Mouse (Mus musculus): ENCODE data around the gene Lor. TPM values are rescaled to one million over a fixed set of nuclear protein-coding genes. Genes with fewer than 3 reads are reported as not detected.

Gene Lor
- polyA plus RNA-seq, 1 experiment: 233 TPM

DNA sequence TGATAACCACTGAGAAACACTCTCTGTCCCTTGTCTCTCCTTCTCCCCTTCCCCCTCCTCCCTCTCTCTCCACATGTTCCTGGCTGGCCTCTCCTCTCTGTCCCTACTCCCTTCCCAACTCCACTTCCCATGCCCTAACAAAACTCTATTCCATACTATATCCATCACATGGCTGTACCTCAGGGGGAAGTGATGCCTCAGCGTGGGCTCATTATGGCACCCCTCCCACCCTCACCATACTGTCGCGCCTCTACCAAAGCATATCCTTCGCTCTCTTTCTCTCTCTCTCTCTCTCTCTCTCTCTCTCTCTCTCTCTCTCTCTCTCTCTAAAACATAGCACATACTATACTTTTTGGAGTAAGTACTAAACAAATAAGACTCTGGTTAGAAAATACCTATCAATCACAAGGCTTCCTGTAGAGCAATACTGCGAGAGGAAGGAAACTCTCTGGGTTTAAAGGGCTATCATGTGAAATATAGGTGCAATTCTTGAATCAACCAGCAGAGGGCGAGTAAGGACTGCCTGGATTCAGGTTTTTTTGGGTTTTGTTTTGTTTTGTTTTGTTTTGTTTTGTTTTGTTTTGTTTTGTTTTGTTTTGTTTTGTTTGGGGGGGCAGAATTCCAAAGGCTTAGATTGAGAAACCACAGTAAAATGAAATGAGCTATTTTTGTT is 32.4 kb downstream of the Lor start:
- TF ChIP-seq CTCF (IDR thresholded peaks at IDR 0.05; ENCODE audit: insufficient read depth, low read length) (no peak), POLR2A (IDR thresholded peaks at IDR 0.05; ENCODE audit: borderline replicate concordance, extremely low read depth, low read depth, low read length) (no peak)
- WGBS: 51% methylated on average over 6 of the region's 6 CpGs
- DNase-seq: no peak
- Histone ChIP-seq H3K4me3 (replicated peaks; ENCODE audit: extremely low read depth, low read depth, low read length) (no peak overlapping the region), H3K4me1 (ENCODE audit: control insufficient read depth, insufficient read depth, low read length) (no peaks in the 10 kb centered on the region)

DNA sequence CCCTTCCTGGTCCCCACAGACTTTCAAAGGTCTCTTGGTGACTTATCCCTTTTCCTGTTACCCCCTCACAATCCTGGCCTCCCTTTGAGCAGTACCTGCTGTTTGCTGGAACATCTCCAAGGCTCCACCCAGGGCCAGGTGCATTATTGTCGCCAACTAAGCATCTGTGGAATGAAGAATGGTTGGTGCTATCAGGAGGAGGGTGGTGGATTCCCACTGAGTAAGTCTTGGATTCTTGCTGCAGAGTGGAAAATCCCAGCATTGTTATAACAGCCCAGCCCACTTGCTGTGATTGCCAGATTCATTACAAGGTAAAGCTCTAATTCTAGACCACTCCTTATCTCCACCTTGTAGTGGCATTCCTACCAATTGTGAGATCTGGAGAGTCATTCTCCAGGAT is 49.0 kb downstream of the Lor start:
- Histone ChIP-seq H3K4me3 (replicated peaks; ENCODE audit: extremely low read depth, low read depth, low read length) (no peak overlapping the region), H3K4me1 (ENCODE audit: control insufficient read depth, insufficient read depth, low read length) (no peaks in the 10 kb centered on the region)
- no peak for TF ChIP-seq POLR2A (IDR thresholded peaks at IDR 0.05; ENCODE audit: borderline replicate concordance, extremely low read depth, low read depth, low read length)
- TF ChIP-seq CTCF (IDR thresholded peaks at IDR 0.05; ENCODE audit: insufficient read depth, low read length): no peak
- WGBS: 45% methylated on average over 1 of the region's 1 CpGs
- DNase-seq: no peak

GRCm38 (mm10) chr3:92033203-92033602 is 49.7 kb downstream of the Lor start:
- no peak overlapping the region for H3K4me3 ChIP-seq (replicated peaks; ENCODE audit: extremely low read depth, low read depth, low read length)
- TF ChIP-seq POLR2A (IDR thresholded peaks at IDR 0.05; ENCODE audit: borderline replicate concordance, extremely low read depth, low read depth, low read length) (no peak), CTCF (IDR thresholded peaks at IDR 0.05; ENCODE audit: insufficient read depth, low read length) (no peak)
- DNase-seq: no peak
- H3K4me1 ChIP-seq (ENCODE audit: control insufficient read depth, insufficient read depth, low read length): no peaks in the 10 kb centered on the region
- WGBS: 42% methylated on average over 2 of the region's 2 CpGs

Other genes with a start within 250 kb of the Lor start
- gene Pglyrp3, start 68.6 kb downstream of the Lor start, polyA plus RNA-seq (2012; rRNA removed): 1.8 TPM in 1 of 2 replicates, not detected in the other
- not detected in 2 replicates for gene Prr9, start 40.8 kb upstream of the Lor start, polyA plus RNA-seq (2012; rRNA removed)
- gene Lelp1, start 59.6 kb upstream of the Lor start, polyA plus RNA-seq (2012; rRNA removed): 0.14 TPM in 1 of 2 replicates, not detected in the other
- 0.40 and 0.89 TPM in 2 replicates for gene Sprr2a1, start 132.7 kb upstream of the Lor start, polyA plus RNA-seq (2012; rRNA removed)
- 131 and 507 TPM in 2 replicates for gene Sprr2a2, start 132.8 kb upstream of the Lor start, polyA plus RNA-seq (2012; rRNA removed)
- gene Sprr2a3, start 202.3 kb upstream of the Lor start, polyA plus RNA-seq (2012; rRNA removed): 2.4 and 3.5 TPM in 2 replicates
- not detected in 2 replicates for gene Sprr2b, start 233.5 kb upstream of the Lor start, polyA plus RNA-seq (2012; rRNA removed)

Data from lung, adult 2 months (tissue).